ENCODE assay signal across 7 mouse cellular contexts in genomic region chr9:108991428-108992084, GRCm38 (mm10). TPM values are rescaled to one million over a fixed set of nuclear protein-coding genes. Genes with fewer than 3 reads are reported as not detected.
DNase-seq lines count a peak whose midpoint lies in the region; ATAC-seq lines count a peak whose summit lies in the region.

Gene Pfkfb4 (plus strand): TSS chr9:108991778.

- H3K4me3 ChIP-seq in embryonic facial prominence, embryonic 12.5 days = peak within 1 kb of the TSS; percentile 64
- H3K4me3 ChIP-seq in limb, embryonic 11.5 days (ENCODE audit: low read depth, low read length) = peak within 1 kb of the TSS; percentile 52
- H3K4me3 ChIP-seq in midbrain, embryonic 14.5 days (replicated peaks; ENCODE audit: low read depth, low read length) = peak within 1 kb of the TSS; percentile 59

- peak within 1 kb of the TSS; percentile 84 for H3K27ac ChIP-seq in embryonic facial prominence, embryonic 12.5 days
- peak within 1 kb of the TSS; percentile 76 for H3K27ac ChIP-seq in limb, embryonic 11.5 days (replicated peaks; ENCODE audit: low read depth, low read length)
- H3K27ac ChIP-seq in midbrain, embryonic 14.5 days (replicated peaks; ENCODE audit: low read depth, low read length) = peak within 1 kb of the TSS; percentile 81

- ATAC-seq in embryonic facial prominence, embryonic 12.5 days (ENCODE audit: insufficient number of reproducible peaks, insufficient read depth, low FRiP score, low TSS enrichment) = peak; percentile 93
- peak; percentile 90 for ATAC-seq in limb, embryonic 11.5 days (ENCODE audit: insufficient number of reproducible peaks, low FRiP score, low TSS enrichment, low read depth)
- ATAC-seq in midbrain, embryonic 14.5 days (ENCODE audit: low FRiP score, low TSS enrichment) = peak; percentile 96

- peak within 1 kb of the TSS; percentile 64 for H3K4me2 ChIP-seq in embryonic facial prominence, embryonic 12.5 days (replicated peaks)
- peak within 1 kb of the TSS; percentile 69 for H3K4me2 ChIP-seq in limb, embryonic 11.5 days (ENCODE audit: low read depth, severe bottlenecking)
- peak within 1 kb of the TSS; percentile 74 for H3K4me2 ChIP-seq in midbrain, embryonic 14.5 days (ENCODE audit: low read length)

- no peaks in the 10 kb centered on the region for H3K36me3 ChIP-seq in embryonic facial prominence, embryonic 12.5 days
- H3K36me3 ChIP-seq in limb, embryonic 11.5 days (ENCODE audit: control insufficient read depth, insufficient read depth, low read length) = no peaks in the 10 kb centered on the region
- H3K36me3 ChIP-seq in midbrain, embryonic 14.5 days (ENCODE audit: control insufficient read depth, insufficient read depth, low read length) = no peaks in the 10 kb centered on the region

- 1% methylated on average over 31 of the region's 31 CpGs for WGBS in embryonic facial prominence, embryonic 12.5 days
- 2% methylated on average over 31 of the region's 31 CpGs for WGBS in limb, embryonic 11.5 days
- 2% methylated on average over 31 of the region's 31 CpGs for WGBS in midbrain, embryonic 14.5 days

- H3K27me3 ChIP-seq in embryonic facial prominence, embryonic 12.5 days = no peaks in the 10 kb centered on the region
- 0 out of 2 replicates have a peak, but pooled peaks cover 3% of the 10 kb centered on the region for H3K27me3 ChIP-seq in limb, embryonic 11.5 days (ENCODE audit: control insufficient read depth, insufficient read depth, low read length)
- no peaks in the 10 kb centered on the region for H3K27me3 ChIP-seq in midbrain, embryonic 14.5 days (ENCODE audit: control insufficient read depth, insufficient read depth, low read length)

- no peaks in the 10 kb centered on the region for H3K9me3 ChIP-seq in embryonic facial prominence, embryonic 12.5 days
- no peaks in the 10 kb centered on the region for H3K9me3 ChIP-seq in limb, embryonic 11.5 days (ENCODE audit: control insufficient read depth, low read length)
- H3K9me3 ChIP-seq in midbrain, embryonic 14.5 days (ENCODE audit: control insufficient read depth, low read length) = no peaks in the 10 kb centered on the region

- DNase-seq in adrenal gland, postnatal 25 days = peak; percentile 88
- DNase-seq in heart, adult 11 months = peak; percentile 100
- DNase-seq in kidney, adult 18-20 months = peak; percentile 96
- peak; percentile 95 for DNase-seq in limb, embryonic 11.5 days (ENCODE audit: low spot score)
- DNase-seq in midbrain, embryonic 14.5 days = peak; percentile 99
- peak; percentile 90 to 93 for DNase-seq in spleen, adult 18-20 months

- H3K9ac ChIP-seq in embryonic facial prominence, embryonic 12.5 days = peak within 1 kb of the TSS; percentile 60
- peak within 1 kb of the TSS; percentile 66 for H3K9ac ChIP-seq in limb, embryonic 11.5 days (ENCODE audit: low read length)
- H3K9ac ChIP-seq in midbrain, embryonic 14.5 days (replicated peaks; ENCODE audit: low read length) = peak within 1 kb of the TSS; percentile 69

- H3K4me1 ChIP-seq in embryonic facial prominence, embryonic 12.5 days = peaks cover 23% of the 10 kb centered on the region
- H3K4me1 ChIP-seq in limb, embryonic 11.5 days (ENCODE audit: control insufficient read depth, insufficient read depth, low read length) = peaks cover 30% of the 10 kb centered on the region; the same call in 1 of the 2 replicates
- peaks cover 20% of the 10 kb centered on the region for H3K4me1 ChIP-seq in midbrain, embryonic 14.5 days (ENCODE audit: control insufficient read depth, insufficient read depth, low read length)

RNA-seq across cellular contexts. Expression of gene Pfkfb4, which starts in this region (rescaled TPM):
- total RNA-seq in adrenal gland, postnatal 25 days (2021) = 4.5 and 6.5 TPM in 2 replicates
- polyA plus RNA-seq in embryonic facial prominence, embryonic 12.5 days (2016; fragmentation: Nextera tagmentation; extraction: Ambion mirVana) = 14.4 and 16.5 TPM in 2 replicates
- polyA plus RNA-seq in limb, embryonic 11.5 days (2014; fragmentation: Nextera tagmentation; extraction: Ambion mirVana) = 9.4 and 13.3 TPM in 2 replicates
- polyA plus RNA-seq in midbrain, embryonic 14.5 days (2014; fragmentation: Nextera tagmentation; extraction: Ambion mirVana) = 26.1 and 26.3 TPM in 2 replicates

Comparison
In these comparisons a context has a peak if more than half of its experiments do, and no peak if none do; other contexts are left out.
1. Peak in every context shown above with its lines: DNase-seq, ATAC-seq, H3K4me3 ChIP-seq and H3K27ac ChIP-seq.